Mouse (Mus musculus) liver, embryonic 13.5 days (tissue): Measurements from ENCODE around the gene Ell3. TPM values are rescaled to one million over a fixed set of nuclear protein-coding genes. Genes with fewer than 3 reads are reported as not detected.

Experiments used
- ATAC-seq: fragments of 200-750 bp; cut with Nextera tagmentation; 2 replicates; pipeline ENCODE4 v1.8.0; 2017; ENCODE audit warnings: low read depth, mild to moderate bottlenecking, moderate number of reproducible peaks, moderate library complexity
- DNase-seq: peaks from one replicate; pipeline ENCODE4 v3.0.0; 2022
- H3K27ac ChIP-seq: fragments of 300-500 bp; sonication (generic); 2 replicates; pipeline ENCODE4 v1.5.1; 2015; ENCODE audit warnings: moderate library complexity, mild to moderate bottlenecking, inconsistent platforms
- H3K27me3 ChIP-seq: fragments of 300-500 bp; sonication (generic); 2 replicates; pipeline ENCODE4 v1.6.1; 2015; ENCODE audit warnings: mild to moderate bottlenecking, inconsistent platforms
- H3K36me3 ChIP-seq: fragments of 300-500 bp; sonication (generic); 2 replicates; pipeline ENCODE4 v1.6.1; 2015; ENCODE audit warnings: mild to moderate bottlenecking, inconsistent platforms
- H3K4me1 ChIP-seq: fragments of 300-500 bp; sonication (generic); replicated peaks from 2 replicates; pipeline ENCODE4 v1.6.1; 2015; ENCODE audit warnings: inconsistent platforms
- H3K4me2 ChIP-seq: fragments of 300-500 bp; sonication (generic); 2 replicates; pipeline ENCODE4 v1.6.1; 2015; ENCODE audit warnings: inconsistent platforms, mild to moderate bottlenecking, moderate library complexity
- H3K4me3 ChIP-seq: fragments of 300-500 bp; sonication (generic); replicated peaks from 2 replicates; pipeline ENCODE4 v1.5.1; 2015; ENCODE audit warnings: mild to moderate bottlenecking, inconsistent platforms
- H3K9ac ChIP-seq: fragments of 300-500 bp; sonication (generic); 2 replicates; pipeline ENCODE4 v1.6.1; 2015; ENCODE audit warnings: mild to moderate bottlenecking, inconsistent platforms
- H3K9me3 ChIP-seq: fragments of 300-500 bp; sonication (generic); replicated peaks from 2 replicates; pipeline ENCODE4 v1.6.1; 2016; ENCODE audit warnings: inconsistent platforms
- WGBS: fragments of 180-500 bp; shearing (Covaris S2); methylation state at CpG from one replicate; pipeline ENCODE4 v1.1.7; 2015; ENCODE audit not compliant: insufficient replicate concordance; 5-methylcytosine and 5-hydroxymethylcytosine counted together
- polyA plus RNA-seq: library from polyadenylated mRNA; unstranded; fragments of >200 nt; fragmentation: Nextera tagmentation; extraction: Ambion mirVana; gene quantifications from 2 replicates; pipeline ENCODE4 v1.2.1, GENCODE M21; 2015

The Ell3 gene
- polyA plus RNA-seq, 1 experiment from 2014 or later: 1.6 TPM

DNA sequence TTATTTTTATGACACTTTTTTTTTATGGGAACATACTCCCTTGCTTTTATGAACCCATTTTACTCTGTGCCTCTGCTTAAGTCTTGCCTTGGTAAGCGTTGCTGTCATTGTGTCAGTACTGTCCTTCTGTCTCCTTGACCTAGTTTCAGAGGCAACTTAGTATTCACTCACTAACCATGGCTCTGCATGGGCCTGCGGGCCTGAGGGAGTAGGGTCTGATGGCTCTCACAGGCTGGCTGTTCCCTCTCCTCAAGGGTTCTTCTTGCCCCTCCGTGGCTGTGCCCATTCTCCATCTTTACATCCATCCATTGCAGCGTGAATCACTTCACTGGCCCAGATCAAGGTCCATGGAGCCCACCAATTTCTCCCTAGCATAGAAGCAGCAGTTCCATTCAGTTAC, 2.4 kb upstream of the Ell3 start:
- DNase-seq (no peak), ATAC-seq (no peak)
- 71% methylated on average over 4 of the region's 4 CpGs for WGBS
- H3K4me3 ChIP-seq: no peak overlapping the region
- peaks cover 51% of the 10 kb centered on the region for H3K4me1 ChIP-seq
- H3K9me3 ChIP-seq: no peaks in the 10 kb centered on the region
- H3K4me2 ChIP-seq: no peak overlapping the region
- H3K36me3 ChIP-seq: peaks cover 7% of the 10 kb centered on the region
- peaks cover 11% of the 10 kb centered on the region for H3K27me3 ChIP-seq
- H3K27ac ChIP-seq: no peak overlapping the region
- H3K9ac ChIP-seq: no peak overlapping the region

- H3K27me3 ChIP-seq: peaks cover 19% of the 10 kb centered on the region
- no peaks in the 10 kb centered on the region for H3K9me3 ChIP-seq
- no peak for ATAC-seq
- no peak overlapping the region for H3K4me2 ChIP-seq
- no peak overlapping the region for H3K27ac ChIP-seq
- peaks cover 39% of the 10 kb centered on the region for H3K4me1 ChIP-seq
- WGBS: 50% methylated on average over 3 of the region's 3 CpGs
- no peak for DNase-seq
- no peak overlapping the region for H3K4me3 ChIP-seq
- no peak overlapping the region for H3K9ac ChIP-seq
- H3K36me3 ChIP-seq: no peaks in the 10 kb centered on the region
Observed at GRCm38 (mm10) chr2:121445117-121445516, 1.0 kb upstream of the Ell3 start.

DNA sequence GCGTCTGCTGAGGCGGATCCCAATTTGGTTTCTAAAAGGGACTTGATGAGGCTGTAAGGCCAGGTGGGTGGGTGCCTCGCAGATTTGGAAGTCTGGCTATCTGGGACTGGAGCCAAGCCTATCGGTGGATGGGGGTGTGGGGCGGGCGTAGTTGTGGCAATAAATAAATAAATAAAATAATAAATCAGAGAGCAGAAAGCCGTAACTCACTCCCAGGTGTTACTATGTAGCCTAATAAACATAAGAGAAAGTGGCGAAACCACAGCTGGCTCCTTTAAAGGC, 1.1 kb downstream of the Ell3 start:
- peaks cover 30% of the 10 kb centered on the region for H3K4me1 ChIP-seq
- 0 out of 2 replicates have a peak overlapping the region, but pooled peaks have one; percentile 11 for H3K27ac ChIP-seq
- 26% methylated on average over 8 of the region's 8 CpGs for WGBS
- no peaks in the 10 kb centered on the region for H3K9me3 ChIP-seq
- H3K9ac ChIP-seq: peak overlapping the region; percentile 68
- H3K4me3 ChIP-seq: peak overlapping the region; percentile 60
- peaks cover 8% of the 10 kb centered on the region for H3K36me3 ChIP-seq
- H3K27me3 ChIP-seq: peaks cover 19% of the 10 kb centered on the region
- H3K4me2 ChIP-seq: peak overlapping the region; percentile 86
- DNase-seq (no peak), ATAC-seq (peak; percentile 11)

GRCm38 (mm10) chr2:121442259-121443067, 1.6 kb downstream of the Ell3 start:
- DNase-seq: peak; percentile 72
- Histone ChIP-seq H3K9me3 (no peaks in the 10 kb centered on the region), H3K4me1 (peaks cover 25% of the 10 kb centered on the region), H3K36me3 (peaks cover 13% of the 10 kb centered on the region), H3K27ac (0 out of 2 replicates have a peak overlapping the region, but pooled peaks have one; percentile 11), H3K4me3 (peak overlapping the region; percentile 60), H3K9ac (peak overlapping the region; percentile 68), H3K4me2 (peak overlapping the region; percentile 86), H3K27me3 (peaks cover 19% of the 10 kb centered on the region)
- ATAC-seq: peak; percentile 96
- WGBS: 3% methylated on average over 30 of the region's 30 CpGs

DNA sequence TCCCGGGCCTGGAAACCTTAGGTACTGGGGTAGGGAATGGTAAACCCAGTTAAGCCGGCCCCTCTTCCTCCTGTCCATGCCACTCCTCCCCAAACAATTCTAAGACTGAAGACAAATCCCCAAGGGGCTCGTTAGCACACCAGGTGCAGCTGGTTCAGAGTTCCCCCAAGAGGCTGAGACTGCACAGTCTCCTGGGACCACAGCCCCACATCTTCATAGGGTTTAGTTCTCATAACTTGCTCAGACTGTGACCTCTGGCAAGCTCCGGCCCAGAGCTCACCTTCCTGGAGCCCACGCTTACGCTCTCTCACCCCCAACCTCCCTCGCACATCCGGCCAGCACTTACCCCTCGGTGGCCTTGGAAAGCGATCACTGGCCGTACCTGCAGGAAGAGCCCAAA, 2.3 kb downstream of the Ell3 start:
- Histone ChIP-seq H3K9me3 (no peaks in the 10 kb centered on the region), H3K27ac (no peak overlapping the region), H3K4me2 (peak overlapping the region; percentile 86), H3K9ac (peak overlapping the region; percentile 68; the same call in 1 of the 2 replicates), H3K4me3 (peak overlapping the region; percentile 60), H3K27me3 (peaks cover 19% of the 10 kb centered on the region), H3K4me1 (peaks cover 25% of the 10 kb centered on the region), H3K36me3 (peaks cover 20% of the 10 kb centered on the region)
- ATAC-seq (0 out of 2 replicates have a peak, but pooled peaks have one; percentile 3), DNase-seq (no peak)
- WGBS: 20% methylated on average over 11 of the region's 11 CpGs

DNA sequence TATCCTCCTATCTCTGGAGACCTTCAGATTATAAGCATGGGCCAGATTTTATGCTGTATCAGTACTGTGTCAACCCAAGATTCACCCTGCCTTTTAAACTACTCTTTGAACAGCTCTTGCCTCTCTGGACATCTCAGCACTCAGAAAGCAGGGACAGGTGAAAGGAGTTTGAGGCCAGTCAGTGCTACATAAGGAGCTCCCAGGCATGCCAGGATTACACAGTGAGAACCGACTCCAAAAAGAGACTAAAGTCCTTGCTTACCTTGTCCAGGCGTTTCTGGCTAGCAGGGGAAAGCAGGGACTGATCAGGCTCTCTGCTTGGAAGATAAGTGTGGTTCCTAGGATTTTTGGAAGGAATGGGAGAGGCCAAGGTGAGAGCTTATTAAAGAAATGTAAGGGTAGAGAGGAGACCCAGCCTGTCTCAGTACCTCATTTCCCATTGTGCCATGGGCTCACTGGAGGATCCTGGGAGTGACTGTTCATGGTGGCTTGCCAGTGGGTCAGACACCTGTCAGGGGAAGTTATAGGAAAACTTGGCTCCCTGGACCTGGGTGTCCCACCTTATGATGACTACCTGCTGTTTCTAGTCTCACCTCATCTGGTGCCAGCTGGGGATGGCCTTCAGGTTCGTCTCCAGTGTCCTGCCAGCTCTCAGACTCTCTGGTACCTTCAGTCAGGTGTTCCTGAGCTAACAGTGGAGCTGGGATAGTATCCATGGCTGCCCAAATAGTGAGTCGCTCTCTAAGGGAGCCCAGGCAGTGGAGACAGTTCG, 3.1 kb downstream of the Ell3 start:
- 0 out of 2 replicates have a peak overlapping the region, but pooled peaks have one; percentile 86 for H3K4me2 ChIP-seq
- 45% methylated on average over 5 of the region's 5 CpGs for WGBS
- peaks cover 25% of the 10 kb centered on the region for H3K36me3 ChIP-seq
- ATAC-seq (no peak), DNase-seq (no peak)
- H3K27ac ChIP-seq: no peak overlapping the region
- H3K27me3 ChIP-seq: peaks cover 19% of the 10 kb centered on the region
- no peak overlapping the region for H3K4me3 ChIP-seq
- H3K9ac ChIP-seq: no peak overlapping the region
- peaks cover 25% of the 10 kb centered on the region for H3K4me1 ChIP-seq
- no peaks in the 10 kb centered on the region for H3K9me3 ChIP-seq

GRCm38 (mm10) chr2:121439746-121440145, 4.3 kb downstream of the Ell3 start:
- Histone ChIP-seq H3K9me3 (no peaks in the 10 kb centered on the region), H3K27ac (no peak overlapping the region), H3K4me3 (no peak overlapping the region), H3K4me2 (no peak overlapping the region), H3K36me3 (peaks cover 38% of the 10 kb centered on the region), H3K9ac (no peak overlapping the region), H3K4me1 (peaks cover 19% of the 10 kb centered on the region), H3K27me3 (peaks cover 19% of the 10 kb centered on the region)
- ATAC-seq (no peak), DNase-seq (no peak)
- 59% methylated on average over 4 of the region's 4 CpGs for WGBS

DNA sequence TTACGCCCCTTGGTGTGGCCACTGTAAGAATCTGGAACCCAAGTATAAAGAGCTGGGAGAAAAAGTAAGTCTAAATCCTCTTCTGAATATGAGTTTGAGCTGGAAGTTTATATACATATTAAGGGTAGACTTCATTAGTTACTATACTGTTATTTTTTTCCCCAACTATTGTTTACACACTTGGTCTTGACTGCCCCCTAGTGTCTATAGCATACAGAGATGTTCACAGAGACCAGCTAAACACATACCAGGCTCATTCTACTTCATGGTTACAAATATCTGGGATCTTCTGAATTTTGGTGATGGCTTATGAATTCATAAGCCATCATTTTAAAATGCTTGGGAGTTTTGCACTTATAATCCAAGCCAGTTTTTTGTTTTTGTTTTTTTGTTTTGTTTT, 9.2 kb downstream of the Ell3 start:
- H3K4me1 ChIP-seq: no peaks in the 10 kb centered on the region
- DNase-seq (no peak), ATAC-seq (no peak)
- no peak overlapping the region for H3K4me2 ChIP-seq
- no peaks in the 10 kb centered on the region for H3K9me3 ChIP-seq
- no peak overlapping the region for H3K4me3 ChIP-seq
- no peak overlapping the region for H3K9ac ChIP-seq
- H3K27ac ChIP-seq: no peak overlapping the region
- H3K27me3 ChIP-seq: no peaks in the 10 kb centered on the region
- H3K36me3 ChIP-seq: peaks cover 84% of the 10 kb centered on the region
- WGBS: 90% methylated on average over 1 of the region's 1 CpGs

DNA sequence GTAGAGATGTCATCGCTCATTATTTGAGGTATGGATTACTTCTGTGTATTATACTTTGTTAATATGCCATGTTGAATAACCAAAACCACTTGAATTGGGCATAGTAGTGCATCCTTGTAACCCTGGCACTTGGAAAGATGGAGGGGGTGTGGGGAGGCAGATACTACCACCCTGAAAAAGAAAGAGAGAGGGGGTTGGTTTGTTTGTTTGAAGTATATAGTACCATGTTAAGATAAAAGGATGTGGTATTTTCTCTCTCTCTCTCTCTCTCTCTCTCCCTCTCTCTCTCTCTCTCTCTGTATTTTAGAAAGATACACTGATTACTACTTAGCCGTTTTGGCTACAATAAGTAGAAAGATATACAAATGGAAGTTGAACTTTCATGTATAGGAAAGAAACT, 18.2 kb downstream of the Ell3 start:
- peaks cover 91% of the 10 kb centered on the region for H3K36me3 ChIP-seq
- 85% methylated on average over 2 of the region's 2 CpGs for WGBS

DNA sequence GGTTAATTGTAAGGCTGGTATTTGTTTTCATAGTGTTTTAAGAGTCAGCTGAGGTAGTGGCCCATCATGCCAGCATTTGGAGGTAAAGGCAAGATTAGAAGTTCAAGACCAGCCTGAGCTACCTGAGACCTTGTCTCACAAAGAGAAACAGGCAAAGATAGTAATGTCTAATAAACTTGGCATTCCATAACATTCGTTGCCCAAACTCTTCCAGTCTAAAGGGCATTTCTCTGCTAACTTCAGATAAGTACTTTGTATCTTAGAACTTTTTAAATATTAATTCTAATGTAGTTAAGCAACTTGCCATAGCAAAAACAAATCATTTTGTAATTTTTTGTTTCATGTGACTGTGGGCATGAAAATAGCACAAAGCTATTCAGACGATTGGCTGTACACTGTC, 20.9 kb downstream of the Ell3 start:
- peaks cover 9% of the 10 kb centered on the region; the same call in 1 of the 2 replicates for H3K4me1 ChIP-seq
- H3K27ac ChIP-seq: no peak overlapping the region
- H3K9me3 ChIP-seq: no peaks in the 10 kb centered on the region
- no peak overlapping the region for H3K4me2 ChIP-seq
- no peak for DNase-seq
- no peaks in the 10 kb centered on the region for H3K27me3 ChIP-seq
- no peak overlapping the region for H3K4me3 ChIP-seq
- no peak overlapping the region for H3K9ac ChIP-seq
- peaks cover 83% of the 10 kb centered on the region for H3K36me3 ChIP-seq
- WGBS: 77% methylated on average over 2 of the region's 2 CpGs
- ATAC-seq: no peak

More for the DNA sequence above, 18.2 kb downstream of the Ell3 start:
- no peaks in the 10 kb centered on the region for H3K9me3 ChIP-seq
- ATAC-seq (no peak), DNase-seq (no peak)
- H3K4me3 ChIP-seq: no peak overlapping the region
- no peaks in the 10 kb centered on the region for H3K4me1 ChIP-seq
- H3K27ac ChIP-seq: no peak overlapping the region
- H3K4me2 ChIP-seq: no peak overlapping the region
- H3K27me3 ChIP-seq: no peaks in the 10 kb centered on the region
- H3K9ac ChIP-seq: no peak overlapping the region

- H3K27ac ChIP-seq: no peak overlapping the region
- H3K9ac ChIP-seq: no peak overlapping the region
- H3K4me1 ChIP-seq: peaks cover 46% of the 10 kb centered on the region
- no peak overlapping the region for H3K4me2 ChIP-seq
- H3K4me3 ChIP-seq: no peak overlapping the region
- H3K27me3 ChIP-seq: no peaks in the 10 kb centered on the region
- peaks cover 59% of the 10 kb centered on the region for H3K36me3 ChIP-seq
- H3K9me3 ChIP-seq: no peaks in the 10 kb centered on the region
- ATAC-seq: no peak
- WGBS: 90% methylated on average over 3 of the region's 3 CpGs
- DNase-seq: no peak
Observed at GRCm38 (mm10) chr2:121418476-121418875, 25.6 kb downstream of the Ell3 start.
